Mouse (Mus musculus) heart, adult 2 months (tissue): ENCODE measurements around the gene Mttp. TPM values are rescaled to one million over a fixed set of nuclear protein-coding genes. Genes with fewer than 3 reads are reported as not detected.
A peak's percentile ranks its signal among the peaks of the same experiment; 100 is the strongest.

Source experiments
- DNase-seq, 2 experiments: peaks; one replicate each; pipeline ENCODE4 v3.0.0; 2021
- H3K27ac ChIP-seq: fragments of 200-600 bp; 2 replicates; pipeline ENCODE4 v1.8.1; 2022
- H3K27me3 ChIP-seq: fragments of 200-500 bp; 2 replicates; pipeline ENCODE4 v1.6.1; 2012; ENCODE audit warnings: mild to moderate bottlenecking, low read length, inconsistent platforms, mixed read lengths; ENCODE audit not compliant: control insufficient read depth, insufficient read depth
- H3K36me3 ChIP-seq: fragments of 200-500 bp; 2 replicates; pipeline ENCODE4 v1.6.1; 2012; ENCODE audit warnings: low read length, inconsistent platforms; ENCODE audit not compliant: control insufficient read depth, insufficient read depth
- H3K4me1 ChIP-seq: fragments of 200-500 bp; 2 replicates; pipeline ENCODE4 v1.6.1; 2011; ENCODE audit warnings: low read length; ENCODE audit not compliant: control insufficient read depth, insufficient read depth
- H3K4me3 ChIP-seq: fragments of 200-600 bp; 2 replicates; pipeline ENCODE4 v1.8.1; 2022
- H3K79me2 ChIP-seq: fragments of 200-500 bp; replicated peaks from 2 replicates; pipeline ENCODE4 v1.6.1; 2012; ENCODE audit warnings: mild to moderate bottlenecking, inconsistent platforms, low read length, moderate library complexity, mixed read lengths; ENCODE audit not compliant: control insufficient read depth, insufficient read depth
- H3K9ac ChIP-seq: fragments of 200-500 bp; 2 replicates; pipeline ENCODE4 v1.6.1; 2012; ENCODE audit warnings: low read depth, mild to moderate bottlenecking, control low read depth, inconsistent platforms, low read length, mixed read lengths
- CTCF ChIP-seq: fragments of 200-600 bp; IDR thresholded peaks from 2 replicates; pipeline ENCODE4 v1.8.1; 2022; ENCODE audit warnings: antibody characterized with exemption, mild to moderate bottlenecking, moderate library complexity
- EP300 ChIP-seq: fragments of 200-500 bp; IDR thresholded peaks from 2 replicates; pipeline ENCODE4 v1.6.1; 2011; ENCODE audit warnings: low read depth, low read length, control low read depth; ENCODE audit not compliant: insufficient read depth
- POLR2A ChIP-seq: fragments of 200-500 bp; IDR thresholded peaks from 2 replicates; pipeline ENCODE4 v1.6.1; 2011; ENCODE audit warnings: mild to moderate bottlenecking, low read depth, low read length, control low read depth; ENCODE audit not compliant: insufficient read depth
- whole genome bisulfite sequencing: fragments of 180-500 bp; shearing (Covaris S2); methylation state at CpG from one replicate; pipeline ENCODE4 v1.1.7; 2018; 5-methylcytosine and 5-hydroxymethylcytosine counted together
- intact Hi-C: fragments of 180-260 bp; cut with DNase I; formaldehyde crosslinking; loops from one replicate; pipeline ENCODE4 v1.15.1; 2025
- polyA plus RNA-seq: library from polyadenylated mRNA; depleted of rRNA; stranded (reverse); fragments of >200 nt; gene quantifications from 2 replicates; pipeline ENCODE4 v1.2.3, GENCODE M21; 2012; rRNA removed
- total RNA-seq, 2 experiments: library from RNA; stranded (reverse); gene quantifications; 2 replicates each; pipeline ENCODE4 v1.2.3; 2021

Gene Mttp
- total and polyA plus RNA-seq, 3 experiments: 2.0 to 6.9 (median 5.9) TPM

- Histone ChIP-seq H3K27me3 (no peaks in the 10 kb centered on the region), H3K4me1 (no peaks in the 10 kb centered on the region; the same call in 1 of the 2 replicates), H3K9ac (no peak overlapping the region), H3K4me3 (no peak overlapping the region), H3K36me3 (no peaks in the 10 kb centered on the region), H3K27ac (no peak overlapping the region), H3K79me2 (no peaks in the 10 kb centered on the region)
- TF ChIP-seq POLR2A: no peak
- no peak for TF ChIP-seq CTCF
- no peak for TF ChIP-seq EP300
- no peak for DNase-seq
- intact Hi-C loops: no loop called here
- WGBS: 43% methylated on average over 3 of the region's 3 CpGs
Observed at GRCm38 (mm10) chr3:138051431-138051830, 93.3 kb downstream of the Mttp start.

- no peaks in the 10 kb centered on the region; the same call in 1 of the 2 replicates for H3K4me1 ChIP-seq
- 79% methylated on average over 11 of the region's 11 CpGs for WGBS
- intact Hi-C loops: no loop called here
- H3K9ac ChIP-seq: no peak overlapping the region
- H3K36me3 ChIP-seq: no peaks in the 10 kb centered on the region
- no peaks in the 10 kb centered on the region for H3K27me3 ChIP-seq
- TF ChIP-seq CTCF (no peak), POLR2A (no peak), EP300 (no peak)
- no peak overlapping the region for H3K27ac ChIP-seq
- DNase-seq: no peak
- H3K79me2 ChIP-seq: no peaks in the 10 kb centered on the region
- no peak overlapping the region for H3K4me3 ChIP-seq
Observed at GRCm38 (mm10) chr3:138050772-138051171, 94.0 kb downstream of the Mttp start.

GRCm38 (mm10) chr3:138049555-138049954 is 95.2 kb downstream of the Mttp start:
- Histone ChIP-seq H3K27ac (no peak overlapping the region), H3K9ac (no peak overlapping the region), H3K27me3 (no peaks in the 10 kb centered on the region), H3K36me3 (no peaks in the 10 kb centered on the region), H3K4me1 (no peaks in the 10 kb centered on the region; the same call in 1 of the 2 replicates), H3K4me3 (no peak overlapping the region), H3K79me2 (no peaks in the 10 kb centered on the region)
- TF ChIP-seq EP300 (no peak), POLR2A (no peak), CTCF (no peak)
- no peak for DNase-seq
- intact Hi-C loops: no loop called here
- 63% methylated on average over 6 of the region's 6 CpGs for WGBS

- no peak overlapping the region for H3K4me3 ChIP-seq
- H3K27ac ChIP-seq: no peak overlapping the region
- H3K36me3 ChIP-seq: 0 out of 2 replicates have a peak, but pooled peaks cover 4% of the 10 kb centered on the region
- H3K27me3 ChIP-seq: no peaks in the 10 kb centered on the region
- H3K79me2 ChIP-seq: no peaks in the 10 kb centered on the region
- DNase-seq: no peak
- H3K9ac ChIP-seq: no peak overlapping the region
- H3K4me1 ChIP-seq: peaks cover 2% of the 10 kb centered on the region; the same call in 1 of the 2 replicates
- 70% methylated on average over 7 of the region's 7 CpGs for WGBS
- intact Hi-C loops: no loop called here
- TF ChIP-seq EP300 (no peak), CTCF (no peak), POLR2A (no peak)
Observed at GRCm38 (mm10) chr3:138043316-138043715, 101.5 kb downstream of the Mttp start.

- H3K36me3 ChIP-seq: 0 out of 2 replicates have a peak, but pooled peaks cover 4% of the 10 kb centered on the region
- intact Hi-C loops: no loop called here
- TF ChIP-seq CTCF (no peak), POLR2A (0 out of 2 replicates have a peak, but pooled peaks have one; percentile 30)
- peak overlapping the region; percentile 70 for H3K27ac ChIP-seq
- no peaks in the 10 kb centered on the region for H3K27me3 ChIP-seq
- no peak overlapping the region for H3K4me3 ChIP-seq
- peaks cover 2% of the 10 kb centered on the region; the same call in 1 of the 2 replicates for H3K4me1 ChIP-seq
- H3K79me2 ChIP-seq: no peaks in the 10 kb centered on the region
- 65% methylated on average over 3 of the region's 3 CpGs for WGBS
- peak overlapping the region; percentile 38; the same call in 1 of the 2 replicates for H3K9ac ChIP-seq
- no peak for DNase-seq
Observed at GRCm38 (mm10) chr3:138041591-138042301, 103.0 kb downstream of the Mttp start.

GRCm38 (mm10) chr3:138040938-138041337 is 103.8 kb downstream of the Mttp start:
- WGBS: 54% methylated on average over 2 of the region's 2 CpGs
- H3K9ac ChIP-seq: no peak overlapping the region
- DNase-seq: no peak
- H3K79me2 ChIP-seq: no peaks in the 10 kb centered on the region
- H3K27ac ChIP-seq: peak overlapping the region; percentile 70
- no peak overlapping the region for H3K4me3 ChIP-seq
- peaks cover 2% of the 10 kb centered on the region; the same call in 1 of the 2 replicates for H3K4me1 ChIP-seq
- TF ChIP-seq CTCF: no peak
- no peak for TF ChIP-seq EP300
- TF ChIP-seq POLR2A: no peak
- no peaks in the 10 kb centered on the region for H3K27me3 ChIP-seq
- H3K36me3 ChIP-seq: 0 out of 2 replicates have a peak, but pooled peaks cover 4% of the 10 kb centered on the region
- intact Hi-C loops: no loop called here

Other genes starting within 250 kb of the Mttp start
- 100 to 1,000 TPM in 1 of 2 experiments, 10 to 100 TPM in 1; 88.9 to 107 TPM for gene Lamtor3, start 226.5 kb downstream of the Mttp start, total RNA-seq
- gene Lamtor3, start 226.5 kb downstream of the Mttp start, polyA plus RNA-seq: 48.7 and 77.2 TPM in 2 replicates
- 1 to 10 TPM; 5.0 to 6.9 TPM for gene Dapp1, start 163.4 kb downstream of the Mttp start, total RNA-seq
- gene Dapp1, start 163.4 kb downstream of the Mttp start, polyA plus RNA-seq: 4.0 and 5.2 TPM in 2 replicates
- 10 to 100 TPM; 48.1 to 48.8 TPM for gene 1110002E22Rik, start 79.9 kb downstream of the Mttp start, total RNA-seq
- 14.7 and 22.9 TPM in 2 replicates for gene 1110002E22Rik, start 79.9 kb downstream of the Mttp start, polyA plus RNA-seq
- gene Gm5105, start 77.6 kb downstream of the Mttp start, total RNA-seq: 1 to 10 TPM in 1 of 2 experiments, under 1 TPM in 1; 0.77 to 1.4 TPM
- 1.4 and 2.0 TPM in 2 replicates for gene Gm5105, start 77.6 kb downstream of the Mttp start, polyA plus RNA-seq
- 1 to 10 TPM; 3.2 to 3.8 TPM for gene Trmt10a, start 1.5 kb downstream of the Mttp start, total RNA-seq
- 0.47 and 1.3 TPM in 2 replicates for gene Trmt10a, start 1.5 kb downstream of the Mttp start, polyA plus RNA-seq
- not detected for gene 4930579F01Rik, start 48.9 kb upstream of the Mttp start, total RNA-seq
- gene 4930579F01Rik, start 48.9 kb upstream of the Mttp start, polyA plus RNA-seq: 0.06 TPM in 1 of 2 replicates, not detected in the other
- gene Adh7, start 72.8 kb upstream of the Mttp start, total RNA-seq: under 1 TPM in 1 of 2 experiments, not detected in 1; 0.73 TPM
- gene Adh7, start 72.8 kb upstream of the Mttp start, polyA plus RNA-seq: 0.15 and 1.4 TPM in 2 replicates
- gene Adh1, start 116.0 kb upstream of the Mttp start, total RNA-seq: 10 to 100 TPM; 27.5 to 34.3 TPM
- 26.1 and 29.7 TPM in 2 replicates for gene Adh1, start 116.0 kb upstream of the Mttp start, polyA plus RNA-seq
- gene Adh6a, start 168.3 kb upstream of the Mttp start, total RNA-seq: not detected
- gene Adh6a, start 168.3 kb upstream of the Mttp start, polyA plus RNA-seq: not detected in 2 replicates
- gene Adh6b, start 196.8 kb upstream of the Mttp start, total RNA-seq: 1 to 10 TPM; 1.4 to 2.0 TPM
- gene Adh6b, start 196.8 kb upstream of the Mttp start, polyA plus RNA-seq: 0.18 and 0.44 TPM in 2 replicates